Mouse (Mus musculus): ENCODE data around the gene Gm20721.
"Not testable (repeated sequence)": the region's sequence is repeated elsewhere in the genome, so short reads cannot be mapped to it uniquely, and the experiment has no call there.

The Gm20721 gene

GRCm38 (mm10) chr2:174330616-174331191 is 15.8 kb downstream of the Gm20721 start:
- peak; percentile 86 for DNase-seq (ENCODE audit: inconsistent ontology term)

- peak; percentile 96 for DNase-seq (ENCODE audit: inconsistent ontology term)
These were observed 16.6 kb downstream of the Gm20721 start for GRCm38 (mm10) chr2:174329663-174330615.

GRCm38 (mm10) chr2:174328926-174329662 is 17.4 kb downstream of the Gm20721 start:
- peak; percentile 34 for DNase-seq (ENCODE audit: inconsistent ontology term)

- DNase-seq (ENCODE audit: inconsistent ontology term) = no peak
These were observed 18.1 kb downstream of the Gm20721 start for GRCm38 (mm10) chr2:174328358-174328905.

- DNase-seq (ENCODE audit: inconsistent ontology term) = peak; percentile 85
These were observed 19.1 kb downstream of the Gm20721 start for GRCm38 (mm10) chr2:174327295-174327981.

GRCm38 (mm10) chr2:174326481-174326880 is 20.0 kb downstream of the Gm20721 start:
- no peak for DNase-seq (ENCODE audit: inconsistent ontology term)

- no peak for DNase-seq (ENCODE audit: inconsistent ontology term)
These were observed 20.5 kb downstream of the Gm20721 start for GRCm38 (mm10) chr2:174325989-174326388.

- DNase-seq (ENCODE audit: inconsistent ontology term) = no peak
These were observed 29.9 kb downstream of the Gm20721 start for GRCm38 (mm10) chr2:174316661-174317060.

GRCm38 (mm10) chr2:174315445-174315844 is 31.1 kb downstream of the Gm20721 start:
- DNase-seq (ENCODE audit: inconsistent ontology term) = not testable (repeated sequence)

GRCm38 (mm10) chr2:174312661-174313060 is 33.9 kb downstream of the Gm20721 start:
- DNase-seq (ENCODE audit: inconsistent ontology term) = no peak

GRCm38 (mm10) chr2:174312118-174312647 is 34.3 kb downstream of the Gm20721 start:
- peak; percentile 60 for DNase-seq (ENCODE audit: inconsistent ontology term)

GRCm38 (mm10) chr2:174311613-174312012 is 34.9 kb downstream of the Gm20721 start:
- no peak for DNase-seq (ENCODE audit: inconsistent ontology term)

GRCm38 (mm10) chr2:174310913-174311514 is 35.5 kb downstream of the Gm20721 start:
- DNase-seq (ENCODE audit: inconsistent ontology term) = peak; percentile 40

GRCm38 (mm10) chr2:174307903-174308302 is 38.6 kb downstream of the Gm20721 start:
- no peak for DNase-seq (ENCODE audit: inconsistent ontology term)

GRCm38 (mm10) chr2:174305646-174306045 is 40.9 kb downstream of the Gm20721 start:
- no peak for DNase-seq (ENCODE audit: inconsistent ontology term)

GRCm38 (mm10) chr2:174302526-174302925 is 44.0 kb downstream of the Gm20721 start:
- DNase-seq (ENCODE audit: inconsistent ontology term) = no peak

- no peak for DNase-seq (ENCODE audit: inconsistent ontology term)
These were observed 45.8 kb downstream of the Gm20721 start for GRCm38 (mm10) chr2:174300666-174301065.

- no peak for DNase-seq (ENCODE audit: inconsistent ontology term)
These were observed 46.3 kb downstream of the Gm20721 start for GRCm38 (mm10) chr2:174300186-174300585.

GRCm38 (mm10) chr2:174299771-174300160 is 46.7 kb downstream of the Gm20721 start:
- no peak for DNase-seq (ENCODE audit: inconsistent ontology term)

- no peak for DNase-seq (ENCODE audit: inconsistent ontology term)
These were observed 47.3 kb downstream of the Gm20721 start for GRCm38 (mm10) chr2:174299091-174299770.
